Mouse (Mus musculus) embryonic fibroblast, embryonic 13.5 days (primary cell): Measurements from ENCODE around the gene Syt2.

Experiments
- CTCF ChIP-seq: IDR thresholded peaks from 2 replicates; pipeline ENCODE4 v1.5.1; 2011; ENCODE audit warnings: mild to moderate bottlenecking, control low read depth, low read length, moderate library complexity, borderline replicate concordance; ENCODE audit not compliant: insufficient read depth
- POLR2A ChIP-seq: IDR thresholded peaks from 2 replicates; pipeline ENCODE4 v1.6.1; 2011; ENCODE audit warnings: low read depth, mild to moderate bottlenecking, control low read depth, low read length, moderate library complexity

GRCm38 (mm10) chr1:134722891-134723290 is 76.4 kb downstream of the Syt2 start:
- TF ChIP-seq POLR2A (no peak), CTCF (no peak)
